Mouse (Mus musculus) liver, embryonic 11.5 days (tissue): Measurements from ENCODE around the gene Phlda3. TPM values are rescaled to one million over a fixed set of nuclear protein-coding genes. Genes with fewer than 3 reads are reported as not detected.

Source experiments
- ATAC-seq: fragments of 200-750 bp; cut with Nextera tagmentation; replicated peaks from 2 replicates; pipeline ENCODE4 v1.8.0; 2017; ENCODE audit warnings: moderate number of reproducible peaks, mild to moderate bottlenecking, moderate TSS enrichment, moderate library complexity; ENCODE audit not compliant: low FRiP score
- DNase-seq: peaks from one replicate; pipeline ENCODE4 v3.0.0-alpha.2; 2017; ENCODE audit warnings: low spot score
- H3K27ac ChIP-seq: fragments of 300-500 bp; sonication (generic); 2 replicates; pipeline ENCODE4 v1.5.1; 2014; ENCODE audit warnings: mild to moderate bottlenecking, low read depth, low read length, control low read depth
- H3K27me3 ChIP-seq: fragments of 300-500 bp; sonication (generic); replicated peaks from 2 replicates; pipeline ENCODE4 v1.6.1; 2014; ENCODE audit warnings: low read length, mixed read lengths; ENCODE audit not compliant: control insufficient read depth, insufficient read depth
- H3K36me3 ChIP-seq: fragments of 300-500 bp; sonication (generic); 2 replicates; pipeline ENCODE4 v1.6.1; 2014; ENCODE audit warnings: mild to moderate bottlenecking, low read length, moderate library complexity, mixed read lengths; ENCODE audit not compliant: control insufficient read depth, insufficient read depth
- H3K4me1 ChIP-seq: fragments of 300-500 bp; sonication (generic); replicated peaks from 2 replicates; pipeline ENCODE4 v1.6.1; 2014; ENCODE audit warnings: low read length, mixed read lengths; ENCODE audit not compliant: control insufficient read depth, insufficient read depth
- H3K4me2 ChIP-seq: fragments of 300-500 bp; sonication (generic); 2 replicates; pipeline ENCODE4 v1.6.1; 2014; ENCODE audit warnings: mild to moderate bottlenecking, control low read depth, moderate library complexity
- H3K4me3 ChIP-seq: fragments of 300-500 bp; sonication (generic); 2 replicates; pipeline ENCODE4 v1.5.1; 2014; ENCODE audit warnings: low read depth, low read length, control low read depth
- H3K9ac ChIP-seq: fragments of 300-500 bp; sonication (generic); 2 replicates; pipeline ENCODE4 v1.6.1; 2014; ENCODE audit warnings: low read depth, low read length, control low read depth
- H3K9me3 ChIP-seq: fragments of 300-500 bp; sonication (generic); 2 replicates; pipeline ENCODE4 v1.6.1; 2016; ENCODE audit warnings: low read length, inconsistent platforms, mixed read lengths; ENCODE audit not compliant: control insufficient read depth
- whole genome bisulfite sequencing: fragments of 180-500 bp; shearing (Covaris S2); extraction: QIAGEN DNeasy Blood & Tissue Kit; methylation state at CpG from one replicate; pipeline ENCODE4 v1.1.7; 2014; 5-methylcytosine and 5-hydroxymethylcytosine counted together
- polyA plus RNA-seq: library from polyadenylated mRNA; unstranded; fragments of >200 nt; fragmentation: Nextera tagmentation; extraction: Ambion mirVana; gene quantifications from 2 replicates; pipeline ENCODE4 v1.2.1, GENCODE M21; 2014

Phlda3 gene
- polyA plus RNA-seq, 1 experiment from 2014 or later: 22.5 TPM

GRCm38 (mm10) chr1:135729367-135729713, 36.6 kb upstream of the Phlda3 start:
- peaks cover 43% of the 10 kb centered on the region for H3K4me1 ChIP-seq
- H3K9ac ChIP-seq: peak overlapping the region; percentile 78
- peak overlapping the region; percentile 69 for H3K4me3 ChIP-seq
- peak overlapping the region; percentile 68 for H3K27ac ChIP-seq
- no peaks in the 10 kb centered on the region for H3K36me3 ChIP-seq
- ATAC-seq (peak; percentile 16; the same call in 1 of the 2 replicates), DNase-seq (no peak)
- WGBS: under 1% methylated on average over 11 of the region's 11 CpGs
- H3K27me3 ChIP-seq: no peaks in the 10 kb centered on the region
- peak overlapping the region; percentile 83 for H3K4me2 ChIP-seq
- no peaks in the 10 kb centered on the region for H3K9me3 ChIP-seq

GRCm38 (mm10) chr1:135729821-135730220, 36.1 kb upstream of the Phlda3 start:
- H3K4me2 ChIP-seq: peak overlapping the region; percentile 83
- DNase-seq (no peak), ATAC-seq (0 out of 2 replicates have a peak, but pooled peaks have one; percentile 7)
- no peaks in the 10 kb centered on the region for H3K27me3 ChIP-seq
- H3K27ac ChIP-seq: peak overlapping the region; percentile 68; the same call in 1 of the 2 replicates
- peak overlapping the region; percentile 69 for H3K4me3 ChIP-seq
- peak overlapping the region; percentile 78 for H3K9ac ChIP-seq
- no peaks in the 10 kb centered on the region for H3K36me3 ChIP-seq
- H3K9me3 ChIP-seq: no peaks in the 10 kb centered on the region
- 14% methylated on average over 4 of the region's 4 CpGs for WGBS
- peaks cover 44% of the 10 kb centered on the region for H3K4me1 ChIP-seq

- H3K27ac ChIP-seq: peak overlapping the region; percentile 68; the same call in 1 of the 2 replicates
- WGBS: 24% methylated on average over 3 of the region's 3 CpGs
These were observed 35.6 kb upstream of the Phlda3 start for GRCm38 (mm10) chr1:135730296-135730695.

GRCm38 (mm10) chr1:135731393-135731792, 34.5 kb upstream of the Phlda3 start:
- DNase-seq (no peak), ATAC-seq (no peak)
- H3K27me3 ChIP-seq: no peaks in the 10 kb centered on the region
- H3K36me3 ChIP-seq: no peaks in the 10 kb centered on the region
- H3K4me3 ChIP-seq: no peak overlapping the region
- no peaks in the 10 kb centered on the region for H3K9me3 ChIP-seq
- H3K4me2 ChIP-seq: peak overlapping the region; percentile 83; the same call in 1 of the 2 replicates
- peak overlapping the region; percentile 27; the same call in 1 of the 2 replicates for H3K27ac ChIP-seq
- WGBS: 23% methylated on average over 7 of the region's 7 CpGs
- H3K4me1 ChIP-seq: peaks cover 53% of the 10 kb centered on the region
- H3K9ac ChIP-seq: no peak overlapping the region

More at GRCm38 (mm10) chr1:135730296-135730695, 35.6 kb upstream of the Phlda3 start:
- Histone ChIP-seq H3K36me3 (no peaks in the 10 kb centered on the region), H3K4me1 (peaks cover 47% of the 10 kb centered on the region), H3K9me3 (no peaks in the 10 kb centered on the region), H3K27me3 (no peaks in the 10 kb centered on the region), H3K4me2 (peak overlapping the region; percentile 83), H3K9ac (peak overlapping the region; percentile 25), H3K4me3 (peak overlapping the region; percentile 69)
- DNase-seq (no peak), ATAC-seq (no peak)

- H3K4me1 ChIP-seq: peaks cover 53% of the 10 kb centered on the region
- WGBS: 55% methylated on average over 11 of the region's 11 CpGs
- H3K36me3 ChIP-seq: no peaks in the 10 kb centered on the region
- peak overlapping the region; percentile 27; the same call in 1 of the 2 replicates for H3K27ac ChIP-seq
- peak overlapping the region; percentile 83; the same call in 1 of the 2 replicates for H3K4me2 ChIP-seq
- no peak for ATAC-seq
- H3K4me3 ChIP-seq: no peak overlapping the region
- no peaks in the 10 kb centered on the region for H3K27me3 ChIP-seq
- no peaks in the 10 kb centered on the region for H3K9me3 ChIP-seq
- no peak overlapping the region for H3K9ac ChIP-seq
- no peak for DNase-seq
These were observed 33.8 kb upstream of the Phlda3 start for GRCm38 (mm10) chr1:135731897-135732684.

GRCm38 (mm10) chr1:135734225-135734937, 31.5 kb upstream of the Phlda3 start:
- H3K4me2 ChIP-seq: no peak overlapping the region
- no peaks in the 10 kb centered on the region for H3K27me3 ChIP-seq
- H3K9ac ChIP-seq: no peak overlapping the region
- H3K9me3 ChIP-seq: no peaks in the 10 kb centered on the region
- 55% methylated on average over 6 of the region's 7 CpGs for WGBS
- H3K36me3 ChIP-seq: no peaks in the 10 kb centered on the region
- no peak overlapping the region; the same call in 1 of the 2 replicates for H3K27ac ChIP-seq
- peaks cover 52% of the 10 kb centered on the region for H3K4me1 ChIP-seq
- no peak overlapping the region for H3K4me3 ChIP-seq
- DNase-seq (no peak), ATAC-seq (no peak)

GRCm38 (mm10) chr1:135735460-135735859, 30.5 kb upstream of the Phlda3 start:
- Histone ChIP-seq H3K4me1 (peaks cover 47% of the 10 kb centered on the region), H3K4me3 (no peak overlapping the region), H3K27me3 (no peaks in the 10 kb centered on the region), H3K9me3 (no peaks in the 10 kb centered on the region), H3K27ac (no peak overlapping the region), H3K36me3 (no peaks in the 10 kb centered on the region), H3K9ac (no peak overlapping the region), H3K4me2 (no peak overlapping the region)
- DNase-seq: no peak
- 39% methylated on average over 6 of the region's 6 CpGs for WGBS
- no peak for ATAC-seq

- Histone ChIP-seq H3K9ac (no peak overlapping the region), H3K27me3 (no peaks in the 10 kb centered on the region), H3K27ac (no peak overlapping the region), H3K36me3 (peaks cover 13% of the 10 kb centered on the region), H3K4me3 (no peak overlapping the region), H3K9me3 (no peaks in the 10 kb centered on the region), H3K4me1 (0 out of 2 replicates have a peak, but pooled peaks cover 2% of the 10 kb centered on the region), H3K4me2 (no peak overlapping the region)
- no peak for ATAC-seq
- 85% methylated on average over 7 of the region's 7 CpGs for WGBS
- DNase-seq: no peak
These were observed 20.9 kb upstream of the Phlda3 start for GRCm38 (mm10) chr1:135744987-135745386.
